Mouse (Mus musculus): ENCODE data around the gene Pgm1. TPM values are rescaled to one million over a fixed set of nuclear protein-coding genes. Genes with fewer than 3 reads are reported as not detected.

The Pgm1 gene
- polyA plus RNA-seq, 1 experiment from 2014 or later = 49.4 TPM

DNA sequence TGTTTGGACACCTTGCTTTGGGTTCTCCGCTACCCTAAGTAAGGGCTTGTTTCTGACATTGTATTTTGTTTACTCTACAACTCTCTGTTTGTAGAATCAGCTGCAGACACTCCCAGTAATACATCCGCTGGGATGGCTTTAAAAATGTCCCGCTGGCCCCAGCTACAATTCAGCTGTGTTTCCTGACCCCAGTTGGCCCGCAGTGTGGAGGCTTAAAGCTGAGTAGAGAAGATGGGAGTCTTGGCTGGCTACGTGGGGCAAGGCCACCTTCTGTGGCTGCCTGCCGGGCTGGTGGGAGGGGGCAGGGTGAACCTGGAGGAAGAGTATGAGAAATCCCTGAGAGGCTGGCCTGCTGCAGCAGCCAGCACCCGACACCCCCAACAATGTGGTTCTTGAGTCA is 59.6 kb downstream of the Pgm1 start:
- Histone ChIP-seq H3K4me1 (replicated peaks) (peaks cover 7% of the 10 kb centered on the region; the same call in 1 of the 2 replicates), H3K27ac (replicated peaks) (no peak overlapping the region), H3K9ac (no peak overlapping the region), H3K27me3 (no peaks in the 10 kb centered on the region), H3K4me2 (no peak overlapping the region), H3K4me3 (no peak overlapping the region), H3K36me3 (no peaks in the 10 kb centered on the region), H3K9me3 (no peaks in the 10 kb centered on the region)
- 72% methylated on average over 7 of the region's 7 CpGs for WGBS
- no peak for ATAC-seq (ENCODE audit: low read depth)

DNA sequence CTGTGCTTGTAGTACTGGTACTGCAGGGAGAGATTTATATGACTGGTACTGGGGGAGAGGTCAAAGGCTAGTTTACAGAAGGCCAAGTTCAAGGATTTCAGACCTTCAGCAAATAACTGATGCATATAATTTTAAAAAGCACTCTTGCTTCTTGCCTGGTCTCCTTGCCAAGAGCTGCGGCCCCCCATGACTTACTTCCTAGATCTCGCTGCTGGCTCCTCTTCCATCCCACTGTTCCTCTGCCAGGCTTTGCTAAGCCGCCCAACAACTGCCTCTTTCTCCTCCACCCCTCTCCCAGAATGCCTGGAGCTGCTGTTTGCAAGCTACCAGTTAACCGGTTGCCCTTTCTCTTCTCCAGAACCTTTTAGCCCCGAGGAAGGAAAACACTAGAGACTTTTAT is 71.8 kb downstream of the Pgm1 start:
- Histone ChIP-seq H3K4me3 (no peak overlapping the region), H3K36me3 (no peaks in the 10 kb centered on the region), H3K9ac (no peak overlapping the region), H3K4me2 (no peak overlapping the region), H3K27ac (replicated peaks) (no peak overlapping the region), H3K27me3 (no peaks in the 10 kb centered on the region), H3K9me3 (no peaks in the 10 kb centered on the region), H3K4me1 (replicated peaks) (no peaks in the 10 kb centered on the region)
- 65% methylated on average over 5 of the region's 5 CpGs for WGBS
- no peak for ATAC-seq (ENCODE audit: low read depth)

DNA sequence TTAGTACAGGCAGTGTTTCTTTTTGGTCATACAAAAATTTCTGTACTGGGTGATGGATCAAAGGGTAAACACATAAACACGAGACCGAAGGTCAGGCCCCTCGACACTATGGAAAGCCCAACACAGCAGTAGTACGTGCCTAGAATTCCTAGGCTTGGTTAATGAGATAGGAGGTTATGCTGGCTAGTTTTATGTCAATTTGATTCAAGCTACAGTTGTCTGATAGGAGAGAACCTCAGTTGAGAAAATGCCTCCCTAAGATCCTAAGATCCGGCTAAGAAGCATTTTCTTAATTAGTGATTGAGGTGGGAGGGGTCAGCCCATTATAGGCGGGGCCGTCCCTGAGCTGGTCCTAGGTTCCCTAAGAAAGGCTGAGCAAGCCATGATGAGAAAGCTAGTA is 72.6 kb downstream of the Pgm1 start:
- no peaks in the 10 kb centered on the region for H3K27me3 ChIP-seq
- WGBS = 70% methylated on average over 7 of the region's 7 CpGs
- H3K36me3 ChIP-seq = no peaks in the 10 kb centered on the region
- no peak overlapping the region for H3K4me2 ChIP-seq
- H3K4me1 ChIP-seq (replicated peaks) = no peaks in the 10 kb centered on the region
- H3K9me3 ChIP-seq = no peaks in the 10 kb centered on the region
- no peak overlapping the region for H3K27ac ChIP-seq (replicated peaks)
- no peak overlapping the region for H3K4me3 ChIP-seq
- H3K9ac ChIP-seq = no peak overlapping the region
- ATAC-seq (ENCODE audit: low read depth) = no peak

DNA sequence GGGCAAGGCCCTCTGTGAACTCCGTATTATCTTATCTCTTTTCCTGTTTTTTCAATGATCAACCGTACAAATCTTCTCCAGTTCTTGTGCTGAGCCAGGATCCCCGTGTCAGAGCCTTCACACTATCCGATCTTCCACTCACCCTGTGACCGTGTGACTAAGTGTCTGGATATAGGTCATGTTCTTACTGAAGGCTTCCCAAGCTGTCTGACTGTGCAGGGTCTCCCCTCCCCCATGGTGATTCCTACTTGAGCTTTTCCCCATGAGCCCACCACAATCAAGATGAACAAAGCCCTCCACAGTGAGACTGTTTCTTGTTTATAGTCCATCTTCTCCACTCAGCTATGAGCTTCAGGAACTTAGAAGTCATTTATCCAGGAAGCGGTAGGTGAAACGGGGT is 78.5 kb downstream of the Pgm1 start:
- H3K4me2 ChIP-seq = no peak overlapping the region
- ATAC-seq (ENCODE audit: low read depth) = no peak
- no peak overlapping the region for H3K27ac ChIP-seq (replicated peaks)
- H3K4me3 ChIP-seq = no peak overlapping the region
- WGBS = 87% methylated on average over 7 of the region's 7 CpGs
- H3K4me1 ChIP-seq (replicated peaks) = peaks cover 9% of the 10 kb centered on the region
- no peaks in the 10 kb centered on the region for H3K9me3 ChIP-seq
- H3K9ac ChIP-seq = no peak overlapping the region
- no peaks in the 10 kb centered on the region for H3K27me3 ChIP-seq
- no peaks in the 10 kb centered on the region for H3K36me3 ChIP-seq

DNA sequence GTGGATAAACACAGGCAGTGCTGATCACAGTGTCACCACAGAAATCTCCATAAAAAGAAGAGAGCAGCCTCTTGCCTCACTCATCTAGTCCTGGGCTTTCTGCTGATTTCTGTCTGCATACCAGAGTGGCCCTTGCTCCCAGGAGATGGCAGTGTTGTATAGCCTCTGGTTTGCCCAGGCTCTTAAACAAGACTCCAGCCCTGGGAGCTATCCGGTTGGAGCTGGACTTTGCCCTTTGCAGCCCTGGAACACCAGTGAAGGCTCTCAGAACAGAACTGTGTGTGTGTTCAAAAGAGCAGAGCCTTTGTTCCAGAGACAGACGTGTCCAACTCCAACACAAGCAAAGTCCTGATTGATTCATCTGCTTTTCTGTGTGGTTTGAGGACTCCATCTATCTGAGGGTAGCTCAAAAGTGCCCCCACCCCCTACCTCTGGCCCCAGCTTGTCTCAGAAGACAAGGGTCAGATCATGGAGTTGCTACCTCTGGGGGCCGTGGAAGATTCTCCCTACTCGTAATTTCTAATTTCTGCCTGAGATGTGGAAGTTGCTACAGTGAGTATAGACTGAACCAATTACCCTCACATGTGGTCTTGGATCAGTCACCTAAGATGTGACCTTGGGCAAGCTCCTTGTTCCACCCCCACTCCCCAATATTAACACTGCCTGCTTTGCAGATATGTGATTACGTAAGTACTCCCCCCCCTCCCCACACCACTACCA is 79.3 kb downstream of the Pgm1 start:
- H3K36me3 ChIP-seq = no peaks in the 10 kb centered on the region
- H3K9me3 ChIP-seq = no peaks in the 10 kb centered on the region
- no peak overlapping the region for H3K4me3 ChIP-seq
- H3K27ac ChIP-seq (replicated peaks) = no peak overlapping the region
- peak; percentile 43; the same call in 1 of the 2 replicates for ATAC-seq (ENCODE audit: low read depth)
- H3K4me1 ChIP-seq (replicated peaks) = peaks cover 9% of the 10 kb centered on the region
- H3K27me3 ChIP-seq = no peaks in the 10 kb centered on the region
- 46% methylated on average over 5 of the region's 5 CpGs for WGBS
- no peak overlapping the region for H3K4me2 ChIP-seq
- H3K9ac ChIP-seq = no peak overlapping the region

DNA sequence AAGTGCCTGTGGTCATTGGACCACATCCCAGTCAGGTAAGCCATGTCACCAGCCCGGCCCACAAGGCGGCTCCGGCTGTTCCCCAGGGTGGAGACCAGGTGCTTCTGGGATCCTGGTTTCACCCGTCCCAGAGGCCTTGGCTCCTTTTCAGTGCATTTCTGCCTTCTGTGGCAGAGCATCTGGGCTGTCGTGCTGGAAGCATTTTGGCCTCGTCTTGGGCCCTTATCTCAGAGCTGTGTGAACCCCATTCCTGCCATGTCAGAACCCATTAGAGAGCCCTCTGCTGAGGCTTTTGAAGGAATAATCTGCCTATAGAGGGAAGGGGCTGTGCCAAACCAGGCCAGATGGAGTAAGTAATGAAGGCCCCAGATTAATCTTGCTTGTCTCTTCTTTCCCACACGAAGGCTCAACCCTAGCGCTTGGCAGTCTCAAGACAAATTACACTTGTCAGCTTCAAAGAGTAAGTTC is 80.0 kb downstream of the Pgm1 start:
- WGBS = 62% methylated on average over 8 of the region's 8 CpGs
- H3K27me3 ChIP-seq = no peaks in the 10 kb centered on the region
- no peaks in the 10 kb centered on the region for H3K36me3 ChIP-seq
- H3K27ac ChIP-seq (replicated peaks) = no peak overlapping the region
- no peak overlapping the region for H3K4me3 ChIP-seq
- H3K4me1 ChIP-seq (replicated peaks) = peaks cover 9% of the 10 kb centered on the region
- H3K9ac ChIP-seq = no peak overlapping the region
- no peak for ATAC-seq (ENCODE audit: low read depth)
- no peaks in the 10 kb centered on the region for H3K9me3 ChIP-seq
- no peak overlapping the region for H3K4me2 ChIP-seq

DNA sequence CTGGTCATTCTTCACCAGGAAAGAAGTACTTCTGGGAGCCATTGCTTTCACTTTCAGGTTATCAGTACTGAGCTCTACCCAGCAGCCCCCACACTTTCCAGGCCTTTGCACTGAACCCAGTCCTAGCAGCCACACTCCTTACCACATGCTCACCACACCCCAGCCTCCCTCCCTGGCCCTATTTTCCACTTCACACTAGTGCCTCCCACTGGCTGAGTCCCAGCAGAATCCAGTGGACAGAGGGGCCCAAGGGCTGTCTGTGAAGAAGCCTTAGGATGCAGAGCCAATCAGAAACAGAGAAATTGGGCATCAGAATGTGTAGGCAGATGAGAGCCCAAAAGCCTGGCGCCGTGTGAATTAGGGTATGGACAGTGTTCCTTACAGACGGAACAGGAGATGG is 81.7 kb downstream of the Pgm1 start:
- H3K9ac ChIP-seq = no peak overlapping the region
- peaks cover 9% of the 10 kb centered on the region for H3K4me1 ChIP-seq (replicated peaks)
- no peaks in the 10 kb centered on the region for H3K27me3 ChIP-seq
- H3K9me3 ChIP-seq = no peaks in the 10 kb centered on the region
- no peak for ATAC-seq (ENCODE audit: low read depth)
- H3K4me2 ChIP-seq = no peak overlapping the region
- no peak overlapping the region for H3K4me3 ChIP-seq
- no peaks in the 10 kb centered on the region for H3K36me3 ChIP-seq
- H3K27ac ChIP-seq (replicated peaks) = no peak overlapping the region
- WGBS = 92% methylated on average over 3 of the region's 3 CpGs

DNA sequence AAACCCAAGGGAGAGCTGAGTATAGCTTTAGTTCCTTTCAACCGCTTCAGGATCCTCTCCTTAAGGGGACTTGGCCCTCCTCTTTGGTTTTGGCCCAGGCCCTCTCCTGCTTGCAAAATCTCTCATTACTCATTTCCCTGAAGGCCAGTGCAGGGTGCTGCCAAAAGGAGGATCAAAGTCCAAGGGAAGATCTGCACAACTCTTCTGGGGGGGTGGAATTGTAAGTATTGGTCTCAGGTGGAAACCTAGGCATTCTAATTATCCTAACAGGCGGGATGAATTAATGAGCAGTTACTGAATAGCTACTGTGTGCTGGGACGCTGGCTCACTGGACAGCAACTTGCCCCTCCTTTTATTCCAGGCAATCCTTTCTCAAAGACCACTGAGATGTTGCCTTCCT is 82.3 kb downstream of the Pgm1 start:
- no peak overlapping the region for H3K4me2 ChIP-seq
- H3K27me3 ChIP-seq = no peaks in the 10 kb centered on the region
- H3K27ac ChIP-seq (replicated peaks) = no peak overlapping the region
- no peak overlapping the region for H3K4me3 ChIP-seq
- ATAC-seq (ENCODE audit: low read depth) = no peak
- H3K9ac ChIP-seq = no peak overlapping the region
- H3K9me3 ChIP-seq = no peaks in the 10 kb centered on the region
- no peaks in the 10 kb centered on the region for H3K36me3 ChIP-seq
- 47% methylated on average over 3 of the region's 3 CpGs for WGBS
- H3K4me1 ChIP-seq (replicated peaks) = peaks cover 9% of the 10 kb centered on the region

DNA sequence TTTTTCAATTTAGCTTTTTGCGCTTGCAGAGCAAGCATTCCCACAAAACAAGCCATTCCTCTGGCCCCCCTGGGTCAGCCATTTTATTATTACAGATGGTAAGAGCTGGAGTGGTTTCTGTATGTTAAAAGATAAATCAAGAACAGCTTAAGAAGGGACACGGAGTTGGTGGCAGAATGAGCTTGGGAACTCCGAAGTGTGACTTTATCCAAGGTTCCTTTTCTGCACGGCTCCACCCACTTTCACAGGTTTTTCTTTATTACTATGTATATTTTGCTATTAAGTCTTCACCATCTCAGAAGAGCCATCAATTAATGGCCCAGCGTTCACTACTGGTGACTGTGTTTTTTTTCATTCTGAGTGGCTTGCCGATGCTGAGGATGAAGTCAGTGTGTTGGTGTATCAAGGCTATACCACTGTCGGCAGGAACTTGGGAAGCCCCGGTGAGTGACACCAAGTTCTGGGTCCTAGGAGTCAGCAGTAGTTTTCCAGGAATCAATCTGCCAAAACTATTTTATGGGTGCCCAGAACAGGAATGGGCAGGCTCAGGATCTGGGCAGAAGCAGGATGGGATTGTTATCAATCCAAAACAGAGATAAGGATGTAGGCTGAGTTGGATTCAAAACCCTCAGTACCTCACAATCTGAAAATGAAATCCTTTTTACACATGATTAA is 83.3 kb downstream of the Pgm1 start:
- no peak overlapping the region for H3K9ac ChIP-seq
- H3K9me3 ChIP-seq = no peaks in the 10 kb centered on the region
- no peaks in the 10 kb centered on the region for H3K36me3 ChIP-seq
- no peak overlapping the region for H3K4me3 ChIP-seq
- H3K4me1 ChIP-seq (replicated peaks) = peaks cover 9% of the 10 kb centered on the region
- no peak for ATAC-seq (ENCODE audit: low read depth)
- H3K27me3 ChIP-seq = no peaks in the 10 kb centered on the region
- H3K27ac ChIP-seq (replicated peaks) = no peak overlapping the region
- WGBS = 75% methylated on average over 8 of the region's 8 CpGs
- no peak overlapping the region for H3K4me2 ChIP-seq

DNA sequence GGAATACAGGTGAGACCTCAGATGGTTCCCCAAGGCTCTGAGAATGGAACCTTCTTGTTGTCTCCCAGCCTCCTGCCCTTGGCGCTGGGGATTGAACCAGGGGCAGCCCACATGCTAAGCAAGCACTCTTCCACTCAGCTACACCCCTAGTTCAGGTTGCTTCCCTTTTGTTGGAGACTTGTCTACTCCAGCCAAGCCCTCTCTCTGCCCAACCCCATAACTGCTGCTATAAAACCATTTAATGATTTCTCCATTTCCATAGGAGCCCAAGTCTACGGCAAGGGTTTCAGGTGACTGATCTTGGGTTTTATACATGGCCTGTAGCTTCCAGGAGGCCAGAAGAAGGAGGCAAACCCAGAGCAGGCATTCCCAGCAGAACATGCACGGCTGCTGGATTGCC is 98.6 kb downstream of the Pgm1 start:
- Histone ChIP-seq H3K36me3 (no peaks in the 10 kb centered on the region), H3K27ac (replicated peaks) (no peak overlapping the region), H3K9me3 (no peaks in the 10 kb centered on the region), H3K4me1 (replicated peaks) (no peaks in the 10 kb centered on the region), H3K4me2 (no peak overlapping the region), H3K4me3 (no peak overlapping the region), H3K9ac (no peak overlapping the region), H3K27me3 (no peaks in the 10 kb centered on the region)
- 51% methylated on average over 3 of the region's 3 CpGs for WGBS
- ATAC-seq (ENCODE audit: low read depth) = no peak

DNA sequence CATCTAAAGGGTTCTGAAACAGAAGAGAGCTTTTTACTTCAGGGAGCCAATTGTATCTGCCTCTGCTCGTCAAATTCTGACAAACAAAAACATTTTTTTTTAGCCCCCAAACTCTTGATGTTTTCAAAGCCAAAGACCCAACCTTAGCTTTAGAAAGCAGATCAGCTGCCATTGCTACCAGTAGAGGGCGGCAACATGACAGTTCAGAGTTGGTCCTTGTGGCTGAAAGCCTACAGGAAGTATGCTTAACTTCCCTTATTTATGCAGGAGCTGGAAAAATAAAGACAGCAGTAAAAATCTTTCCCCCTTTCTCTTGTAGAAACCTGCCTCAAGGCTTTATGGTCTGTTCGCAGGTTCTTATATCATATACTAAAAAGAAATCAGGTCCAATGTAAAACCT is 99.4 kb downstream of the Pgm1 start:
- no peak for ATAC-seq (ENCODE audit: low read depth)
- H3K36me3 ChIP-seq = no peaks in the 10 kb centered on the region
- no peaks in the 10 kb centered on the region for H3K27me3 ChIP-seq
- H3K27ac ChIP-seq (replicated peaks) = no peak overlapping the region
- H3K4me3 ChIP-seq = no peak overlapping the region
- H3K9me3 ChIP-seq = no peaks in the 10 kb centered on the region
- no peak overlapping the region for H3K9ac ChIP-seq
- no peak overlapping the region for H3K4me2 ChIP-seq
- H3K4me1 ChIP-seq (replicated peaks) = no peaks in the 10 kb centered on the region
- 19% methylated on average over 3 of the region's 3 CpGs for WGBS

DNA sequence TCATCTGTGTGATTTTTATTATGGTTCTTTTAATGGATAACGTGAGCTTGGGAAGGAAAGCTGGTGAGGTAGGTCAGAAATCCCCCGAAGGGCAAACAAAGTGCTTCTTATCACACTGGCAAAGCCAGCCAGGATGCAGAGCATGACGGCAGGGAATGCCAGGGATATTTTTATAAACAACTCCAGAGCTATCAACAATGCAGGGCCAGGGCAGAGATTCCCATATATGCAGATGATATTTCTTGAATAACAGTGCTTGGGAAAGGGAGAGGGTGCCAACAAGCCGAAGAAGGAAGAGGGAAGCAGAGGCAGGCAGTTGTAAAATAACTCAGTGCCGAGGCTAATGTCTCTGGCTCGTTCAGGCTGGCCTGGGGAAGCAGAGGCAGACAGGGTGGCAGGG is 102.1 kb downstream of the Pgm1 start:
- no peaks in the 10 kb centered on the region for H3K27me3 ChIP-seq
- no peak overlapping the region for H3K9ac ChIP-seq
- H3K4me2 ChIP-seq = no peak overlapping the region
- ATAC-seq (ENCODE audit: low read depth) = no peak
- no peaks in the 10 kb centered on the region for H3K9me3 ChIP-seq
- 75% methylated on average over 6 of the region's 6 CpGs for WGBS
- no peak overlapping the region for H3K4me3 ChIP-seq
- H3K27ac ChIP-seq (replicated peaks) = no peak overlapping the region
- H3K4me1 ChIP-seq (replicated peaks) = peaks cover 6% of the 10 kb centered on the region
- no peaks in the 10 kb centered on the region for H3K36me3 ChIP-seq

DNA sequence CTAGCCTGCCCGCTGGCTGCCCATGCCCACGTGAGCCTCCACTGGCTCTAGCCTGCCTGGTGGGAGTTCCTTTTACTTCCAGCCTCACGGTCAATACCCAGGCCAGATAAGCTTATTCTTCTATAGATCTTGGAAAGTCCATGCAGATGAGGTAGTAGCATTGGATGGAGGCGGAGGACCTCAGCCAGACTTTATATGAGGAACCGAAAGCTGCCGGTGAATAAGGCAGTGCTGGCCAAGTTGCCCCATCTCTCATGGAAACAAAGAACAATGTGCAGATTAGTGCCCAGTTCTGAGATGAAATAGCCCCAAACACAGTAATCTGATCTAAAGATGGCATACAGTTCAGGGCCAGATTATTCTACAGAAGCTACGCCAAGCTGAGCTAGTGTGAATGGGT is 103.4 kb downstream of the Pgm1 start:
- 92% methylated on average over 7 of the region's 7 CpGs for WGBS
- no peak overlapping the region for H3K27ac ChIP-seq (replicated peaks)
- no peaks in the 10 kb centered on the region for H3K27me3 ChIP-seq
- H3K9me3 ChIP-seq = no peaks in the 10 kb centered on the region
- no peaks in the 10 kb centered on the region for H3K36me3 ChIP-seq
- no peak for ATAC-seq (ENCODE audit: low read depth)
- H3K4me3 ChIP-seq = no peak overlapping the region
- no peak overlapping the region for H3K4me2 ChIP-seq
- H3K4me1 ChIP-seq (replicated peaks) = peaks cover 6% of the 10 kb centered on the region
- no peak overlapping the region for H3K9ac ChIP-seq

Data from neural tube, embryonic 13.5 days (tissue).